Mouse (Mus musculus) kidney, embryonic 15.5 days (tissue): ENCODE measurements at regions not wholly inside any gene's neighbourhood (a gene's known extent, or its start where the extent isn't known, plus 50 kb on each side); places are given as distances from the start of the nearest gene placed in this dataset.

ENCODE experiments used
- ATAC-seq: fragments of 200-750 bp; cut with Nextera tagmentation; replicated peaks from 2 replicates; pipeline ENCODE4 v1.8.0; 2017; ENCODE audit warnings: moderate TSS enrichment; ENCODE audit not compliant: low FRiP score
- H3K27ac ChIP-seq: fragments of 300-500 bp; sonication (generic); 2 replicates; pipeline ENCODE4 v1.5.1; 2015; ENCODE audit warnings: mild to moderate bottlenecking, inconsistent platforms
- H3K27me3 ChIP-seq: fragments of 300-500 bp; sonication (generic); 2 replicates; pipeline ENCODE4 v1.6.1; 2015; ENCODE audit warnings: inconsistent platforms
- H3K36me3 ChIP-seq: fragments of 300-500 bp; sonication (generic); 2 replicates; pipeline ENCODE4 v1.6.1; 2015; ENCODE audit warnings: inconsistent platforms
- H3K4me1 ChIP-seq: fragments of 300-500 bp; sonication (generic); 2 replicates; pipeline ENCODE4 v1.6.1; 2015; ENCODE audit warnings: inconsistent platforms
- H3K4me2 ChIP-seq: fragments of 300-500 bp; sonication (generic); 2 replicates; pipeline ENCODE4 v1.6.1; 2015; ENCODE audit warnings: moderate library complexity, mild to moderate bottlenecking, inconsistent platforms
- H3K4me3 ChIP-seq: fragments of 300-500 bp; sonication (generic); replicated peaks from 2 replicates; pipeline ENCODE4 v1.5.1; 2015; ENCODE audit warnings: mild to moderate bottlenecking, inconsistent platforms
- H3K9ac ChIP-seq: fragments of 300-500 bp; sonication (generic); 2 replicates; pipeline ENCODE4 v1.6.1; 2015; ENCODE audit warnings: mild to moderate bottlenecking, inconsistent platforms
- H3K9me3 ChIP-seq: fragments of 300-500 bp; sonication (generic); replicated peaks from 2 replicates; pipeline ENCODE4 v1.6.1; 2016; ENCODE audit warnings: inconsistent platforms
- WGBS: fragments of 180-500 bp; shearing (Covaris S2); methylation state at CpG from one replicate; pipeline ENCODE4 v1.1.7; 2015; ENCODE audit warnings: mixed read lengths; 5-methylcytosine and 5-hydroxymethylcytosine counted together

- no peak overlapping the region for H3K27ac ChIP-seq
- no peak overlapping the region for H3K9ac ChIP-seq
- no peak overlapping the region for H3K4me3 ChIP-seq
- WGBS = 77% methylated on average over 8 of the region's 8 CpGs
- no peaks in the 10 kb centered on the region for H3K27me3 ChIP-seq
- H3K4me2 ChIP-seq = no peak overlapping the region
- ATAC-seq = no peak
- H3K4me1 ChIP-seq = peaks cover 7% of the 10 kb centered on the region
- H3K9me3 ChIP-seq = no peaks in the 10 kb centered on the region
- H3K36me3 ChIP-seq = no peaks in the 10 kb centered on the region
Observed at GRCm38 (mm10) chr13:110568482-110569179, 173.8 kb downstream of the Plk2 start.

- Histone ChIP-seq H3K9ac (no peak overlapping the region), H3K27ac (no peak overlapping the region), H3K4me3 (no peak overlapping the region), H3K9me3 (no peaks in the 10 kb centered on the region), H3K4me1 (peaks cover 3% of the 10 kb centered on the region), H3K27me3 (no peaks in the 10 kb centered on the region), H3K36me3 (no peaks in the 10 kb centered on the region), H3K4me2 (no peak overlapping the region)
- 94% methylated on average over 2 of the region's 2 CpGs for WGBS
- ATAC-seq = no peak
Observed at GRCm38 (mm10) chr13:110569180-110569512, 174.3 kb downstream of the Plk2 start.

DNA sequence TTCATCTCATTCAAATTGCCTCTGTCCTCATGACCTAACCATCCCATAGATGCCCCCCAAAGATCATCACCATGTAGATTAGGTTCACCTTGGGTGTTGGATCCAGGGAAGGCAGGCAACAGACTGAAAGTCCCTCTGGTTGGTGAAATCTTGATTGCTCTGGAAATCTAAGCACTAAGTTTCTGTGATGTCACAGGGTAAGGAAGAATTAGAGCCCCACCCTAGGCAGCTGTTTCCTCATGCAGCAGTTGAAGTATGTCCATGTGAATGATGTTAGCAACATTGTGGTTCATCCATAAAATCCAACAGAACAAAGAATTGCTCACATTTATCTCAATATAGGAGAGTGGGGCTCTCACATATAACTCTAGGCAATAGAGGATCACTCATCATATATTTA, 175.5 kb downstream of the Plk2 start:
- Histone ChIP-seq H3K4me3 (no peak overlapping the region), H3K36me3 (no peaks in the 10 kb centered on the region), H3K9me3 (no peaks in the 10 kb centered on the region), H3K4me2 (no peak overlapping the region), H3K27ac (no peak overlapping the region), H3K4me1 (no peaks in the 10 kb centered on the region), H3K27me3 (no peaks in the 10 kb centered on the region), H3K9ac (no peak overlapping the region)
- no peak for ATAC-seq

DNA sequence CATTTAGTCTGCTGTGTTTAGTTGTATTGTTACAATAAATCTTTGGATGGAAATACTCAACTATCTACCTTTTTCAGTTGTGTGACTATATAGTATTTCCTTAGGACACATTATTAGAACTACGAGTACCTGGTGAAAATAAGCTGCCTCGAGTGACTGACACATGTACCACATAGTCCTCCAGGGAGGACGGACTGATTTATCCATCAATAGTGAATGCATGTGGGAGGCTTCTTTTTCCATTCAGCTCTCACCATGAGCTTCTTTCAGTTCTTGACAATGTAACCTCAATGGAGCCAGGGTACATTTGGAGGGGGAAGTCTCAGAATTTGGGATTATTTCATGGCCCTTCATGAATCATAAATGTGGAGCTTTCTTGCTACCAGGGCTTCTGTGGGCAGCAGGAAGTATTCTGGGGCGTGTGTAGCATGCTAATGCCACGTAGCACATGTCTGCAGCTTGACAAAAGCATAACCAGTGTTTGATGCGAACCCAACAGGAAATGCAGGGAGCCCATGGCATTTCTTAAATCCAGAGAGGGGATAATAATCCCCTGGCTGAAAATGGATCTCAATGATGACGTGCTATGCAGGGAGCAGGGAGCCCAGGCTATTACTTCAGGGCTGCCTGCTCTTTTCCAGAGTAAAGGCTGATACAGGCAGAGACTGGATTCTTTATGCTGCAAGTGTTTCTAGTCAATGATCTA, 178.7 kb downstream of the Plk2 start:
- Histone ChIP-seq H3K9ac (no peak overlapping the region), H3K4me1 (no peaks in the 10 kb centered on the region), H3K4me3 (no peak overlapping the region), H3K4me2 (no peak overlapping the region), H3K36me3 (no peaks in the 10 kb centered on the region), H3K9me3 (no peaks in the 10 kb centered on the region), H3K27me3 (no peaks in the 10 kb centered on the region), H3K27ac (no peak overlapping the region)
- WGBS = 81% methylated on average over 7 of the region's 7 CpGs
- ATAC-seq = no peak

DNA sequence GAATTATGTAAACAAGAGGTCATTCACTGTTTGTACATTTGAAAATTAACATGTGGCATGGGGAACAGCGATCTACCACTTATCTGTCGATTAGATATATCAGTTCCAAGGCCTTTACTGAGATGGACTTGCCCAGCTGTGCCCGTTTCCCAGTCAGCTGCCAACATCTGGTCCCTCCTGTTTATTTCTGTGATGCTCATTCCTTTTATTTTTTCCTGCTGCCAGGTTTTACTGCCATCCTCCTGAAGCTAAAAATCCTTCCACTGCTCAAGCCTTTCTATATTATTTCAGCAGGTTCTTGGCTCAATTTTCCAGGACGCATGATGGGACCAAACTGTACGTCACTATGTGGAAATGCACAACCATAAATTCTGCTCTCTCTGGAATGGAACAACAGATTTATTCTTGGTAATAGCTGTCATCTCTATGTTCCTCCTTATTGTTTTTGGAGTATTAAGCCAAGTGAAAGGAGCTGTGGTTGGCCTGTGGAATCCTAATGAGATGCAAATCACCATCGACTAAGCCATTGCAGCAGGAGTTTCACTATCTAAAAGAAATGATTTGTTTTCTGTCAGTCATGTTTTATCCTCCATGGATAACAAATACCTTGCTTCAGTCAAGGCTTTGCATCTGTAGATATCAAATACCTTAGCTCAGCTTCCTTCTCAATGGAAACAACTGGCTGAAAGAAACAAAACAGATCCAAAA, 180.1 kb downstream of the Plk2 start:
- Histone ChIP-seq H3K9ac (no peak overlapping the region), H3K36me3 (no peaks in the 10 kb centered on the region), H3K4me3 (no peak overlapping the region), H3K27ac (no peak overlapping the region), H3K4me2 (no peak overlapping the region), H3K27me3 (no peaks in the 10 kb centered on the region), H3K4me1 (no peaks in the 10 kb centered on the region), H3K9me3 (no peaks in the 10 kb centered on the region)
- 68% methylated on average over 6 of the region's 6 CpGs for WGBS
- no peak for ATAC-seq

GRCm38 (mm10) chr13:110578159-110578558, 183.3 kb downstream of the Plk2 start:
- no peaks in the 10 kb centered on the region for H3K4me1 ChIP-seq
- no peaks in the 10 kb centered on the region for H3K27me3 ChIP-seq
- no peaks in the 10 kb centered on the region for H3K36me3 ChIP-seq
- H3K9ac ChIP-seq = no peak overlapping the region
- no peak overlapping the region for H3K4me2 ChIP-seq
- no peak overlapping the region for H3K27ac ChIP-seq
- 68% methylated on average over 7 of the region's 7 CpGs for WGBS
- no peak overlapping the region for H3K4me3 ChIP-seq
- no peaks in the 10 kb centered on the region for H3K9me3 ChIP-seq
- ATAC-seq = no peak

DNA sequence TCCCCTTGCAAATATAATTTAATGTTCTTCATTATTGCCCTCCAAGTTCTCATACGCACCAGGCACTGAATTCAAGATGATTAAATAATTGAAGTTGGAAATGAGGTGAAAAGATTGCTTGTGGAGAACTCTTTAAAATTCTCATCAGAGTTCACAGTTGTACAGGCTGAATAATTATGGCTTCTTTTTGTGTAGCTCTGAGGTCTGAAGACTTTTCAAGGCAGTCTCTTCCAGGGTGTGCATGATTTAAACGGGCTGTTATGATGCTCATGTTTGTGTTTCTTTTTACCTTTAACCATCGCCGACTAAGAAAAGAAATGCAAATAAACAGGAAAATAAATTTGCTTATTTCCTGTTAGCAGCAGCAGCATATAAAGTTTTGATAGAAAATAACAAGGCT, 185.3 kb downstream of the Plk2 start:
- no peaks in the 10 kb centered on the region for H3K36me3 ChIP-seq
- H3K4me2 ChIP-seq = no peak overlapping the region
- no peak overlapping the region for H3K4me3 ChIP-seq
- no peak for ATAC-seq
- H3K4me1 ChIP-seq = no peaks in the 10 kb centered on the region
- no peaks in the 10 kb centered on the region for H3K9me3 ChIP-seq
- H3K27me3 ChIP-seq = no peaks in the 10 kb centered on the region
- H3K27ac ChIP-seq = no peak overlapping the region
- WGBS = 77% methylated on average over 4 of the region's 4 CpGs
- no peak overlapping the region for H3K9ac ChIP-seq

DNA sequence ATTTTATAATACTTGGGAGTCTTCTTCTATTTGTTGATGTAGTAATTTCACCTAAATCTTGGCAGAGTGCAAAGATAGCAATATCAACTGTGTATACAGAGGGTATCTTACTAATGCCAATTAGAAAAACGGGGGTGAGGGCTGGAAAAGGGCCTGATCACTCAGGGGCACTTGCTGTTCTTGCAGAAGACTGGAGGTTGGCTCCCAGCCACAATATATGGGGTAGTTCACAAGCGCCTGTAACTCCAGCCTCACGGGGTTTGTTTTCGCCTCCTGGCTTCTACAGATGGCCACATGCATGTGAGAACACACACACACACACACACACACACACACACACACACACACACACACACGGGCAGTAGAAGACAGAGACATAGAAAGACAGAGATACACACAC, 185.7 kb downstream of the Plk2 start:
- WGBS = 72% methylated on average over 5 of the region's 5 CpGs
- Histone ChIP-seq H3K9ac (no peak overlapping the region), H3K27me3 (no peaks in the 10 kb centered on the region), H3K27ac (no peak overlapping the region), H3K4me3 (no peak overlapping the region), H3K4me2 (no peak overlapping the region), H3K4me1 (no peaks in the 10 kb centered on the region), H3K36me3 (no peaks in the 10 kb centered on the region), H3K9me3 (no peaks in the 10 kb centered on the region)
- no peak for ATAC-seq

DNA sequence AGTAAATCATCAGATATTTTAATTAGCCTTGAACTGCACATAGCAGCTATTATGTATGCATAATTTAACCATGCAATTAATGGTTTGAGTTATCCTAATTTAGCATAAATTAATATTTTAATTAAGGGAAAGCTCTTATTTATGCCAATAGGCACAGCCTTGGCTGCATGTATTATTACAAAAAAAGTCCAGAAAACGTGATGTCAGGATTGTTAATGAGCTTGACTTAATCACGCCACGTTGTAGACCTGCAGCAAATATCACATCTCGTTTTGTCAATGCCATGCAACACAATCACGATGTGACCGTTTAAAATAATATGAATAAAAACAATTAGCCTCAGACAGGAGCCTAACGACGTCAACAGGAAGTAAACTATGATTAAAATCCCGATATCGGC, 189.9 kb downstream of the Plk2 start:
- Histone ChIP-seq H3K27me3 (no peaks in the 10 kb centered on the region), H3K4me3 (no peak overlapping the region)
- 85% methylated on average over 10 of the region's 10 CpGs for WGBS

GRCm38 (mm10) chr13:110594630-110595029, 199.8 kb downstream of the Plk2 start:
- H3K9ac ChIP-seq = no peak overlapping the region
- no peak for ATAC-seq
- H3K27me3 ChIP-seq = no peaks in the 10 kb centered on the region
- no peaks in the 10 kb centered on the region for H3K9me3 ChIP-seq
- 0 out of 2 replicates have a peak, but pooled peaks cover 3% of the 10 kb centered on the region for H3K4me1 ChIP-seq
- 93% methylated on average over 3 of the region's 3 CpGs for WGBS
- no peak overlapping the region for H3K4me2 ChIP-seq
- no peak overlapping the region for H3K27ac ChIP-seq
- H3K36me3 ChIP-seq = no peaks in the 10 kb centered on the region
- no peak overlapping the region for H3K4me3 ChIP-seq

More for the DNA sequence above, 189.9 kb downstream of the Plk2 start:
- no peak overlapping the region for H3K4me2 ChIP-seq
- no peak overlapping the region for H3K27ac ChIP-seq
- H3K36me3 ChIP-seq = no peaks in the 10 kb centered on the region
- no peak overlapping the region for H3K9ac ChIP-seq
- ATAC-seq = no peak
- H3K4me1 ChIP-seq = no peaks in the 10 kb centered on the region
- H3K9me3 ChIP-seq = no peaks in the 10 kb centered on the region

- H3K4me1 ChIP-seq = 0 out of 2 replicates have a peak, but pooled peaks cover 6% of the 10 kb centered on the region
- WGBS = 82% methylated on average over 3 of the region's 3 CpGs
- no peak overlapping the region for H3K27ac ChIP-seq
- no peak overlapping the region for H3K9ac ChIP-seq
- no peaks in the 10 kb centered on the region for H3K27me3 ChIP-seq
- no peak overlapping the region for H3K4me3 ChIP-seq
- no peaks in the 10 kb centered on the region for H3K36me3 ChIP-seq
- H3K4me2 ChIP-seq = no peak overlapping the region
- ATAC-seq = no peak
- H3K9me3 ChIP-seq = no peaks in the 10 kb centered on the region
Observed at GRCm38 (mm10) chr13:110599666-110600065, 204.8 kb downstream of the Plk2 start.

DNA sequence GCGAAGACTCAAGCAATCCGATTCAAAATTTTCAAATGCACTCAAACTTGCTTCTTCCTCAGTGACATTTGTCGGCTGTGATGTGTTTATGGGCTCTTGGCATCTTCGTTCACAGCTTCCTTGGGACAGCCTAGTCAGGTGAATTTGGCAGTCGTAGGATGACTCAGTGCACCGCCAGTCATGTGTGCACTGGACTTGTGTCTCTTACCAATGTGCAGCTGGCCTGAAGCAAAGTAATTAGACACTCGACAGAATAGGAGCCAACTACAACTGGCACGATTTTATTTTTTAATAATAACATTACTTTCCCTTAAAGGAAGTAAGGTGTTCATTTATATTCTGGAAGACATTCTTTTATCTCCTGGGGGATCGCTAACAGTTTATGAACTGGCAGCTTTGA, 205.5 kb downstream of the Plk2 start:
- 0 out of 2 replicates have a peak, but pooled peaks cover 6% of the 10 kb centered on the region for H3K4me1 ChIP-seq
- H3K4me2 ChIP-seq = no peak overlapping the region
- no peak overlapping the region for H3K27ac ChIP-seq
- no peak for ATAC-seq
- H3K4me3 ChIP-seq = no peak overlapping the region
- 73% methylated on average over 9 of the region's 9 CpGs for WGBS
- H3K36me3 ChIP-seq = no peaks in the 10 kb centered on the region
- no peak overlapping the region for H3K9ac ChIP-seq
- H3K27me3 ChIP-seq = no peaks in the 10 kb centered on the region
- no peaks in the 10 kb centered on the region for H3K9me3 ChIP-seq
